Mouse (Mus musculus): ENCODE measurements around the gene Xpnpep3.
"Not testable (repeated sequence)": the region's sequence is repeated elsewhere in the genome, so short reads cannot be mapped to it uniquely, and the experiment has no call there.

Gene Xpnpep3

GRCm38 (mm10) chr15:81480284-81480683 is 80.3 kb downstream of the Xpnpep3 start:
- not testable (repeated sequence) for DNase-seq (ENCODE audit: low spot score in 2 of 2)

- peak; percentile 68 to 82 for DNase-seq (ENCODE audit: low spot score in 2 of 2)
Observed at GRCm38 (mm10) chr15:81480977-81481379, 81.0 kb downstream of the Xpnpep3 start.

- DNase-seq (ENCODE audit: low spot score in 2 of 2), result no peak
Observed at GRCm38 (mm10) chr15:81482966-81483365, 83.0 kb downstream of the Xpnpep3 start.

- DNase-seq (ENCODE audit: low spot score in 2 of 2), result no peak
Observed at GRCm38 (mm10) chr15:81483691-81484090, 83.8 kb downstream of the Xpnpep3 start.

- DNase-seq (ENCODE audit: low spot score in 2 of 2), result no peak
Observed at GRCm38 (mm10) chr15:81485483-81485882, 85.5 kb downstream of the Xpnpep3 start.

GRCm38 (mm10) chr15:81503466-81503865 is 103.5 kb downstream of the Xpnpep3 start:
- no peak for DNase-seq (ENCODE audit: low spot score in 2 of 2)

GRCm38 (mm10) chr15:81503995-81504394 is 104.1 kb downstream of the Xpnpep3 start:
- DNase-seq (ENCODE audit: low spot score in 2 of 2), result no peak

Data from natural killer cell, adult 2 months (primary cell).